Mouse (Mus musculus) megakaryocyte, embryonic 14.5 days (primary cell): ENCODE measurements around the gene Scyl1.

ENCODE experiments used
- FLI1 ChIP-seq: IDR thresholded peaks from 2 replicates; pipeline ENCODE4 v1.6.1; 2012; ENCODE audit warnings: low read length, inconsistent platforms, mixed read lengths
- GATA1 ChIP-seq: IDR thresholded peaks from 3 replicates; pipeline ENCODE4 v1.6.1; 2012; ENCODE audit warnings: mixed read lengths, low read length, inconsistent platforms, borderline replicate concordance

GRCm38 (mm10) chr19:5778312-5778711 is 7.1 kb upstream of the Scyl1 start:
- TF ChIP-seq GATA1 (no peak), FLI1 (no peak)
